Mouse (Mus musculus) WW6 (cell line): ENCODE measurements around the gene Tff3.
A peak's percentile ranks its signal among the peaks of the same experiment; 100 is the strongest.

Source experiments
- DNase-seq: peaks from one replicate; pipeline ENCODE4 v3.0.0-alpha.2; 2013; ENCODE audit warnings: low read depth, low spot score

Tff3 gene

GRCm38 (mm10) chr17:31125548-31126266 is 3.7 kb downstream of the Tff3 start:
- no peak for DNase-seq

GRCm38 (mm10) chr17:31121975-31122374 is 7.5 kb downstream of the Tff3 start:
- no peak for DNase-seq

- DNase-seq, result peak; percentile 48
These were observed 10.0 kb downstream of the Tff3 start for GRCm38 (mm10) chr17:31119429-31119828.

- no peak for DNase-seq
These were observed 11.5 kb downstream of the Tff3 start for GRCm38 (mm10) chr17:31117946-31118345.

GRCm38 (mm10) chr17:31116063-31116462 is 13.4 kb downstream of the Tff3 start:
- no peak for DNase-seq

GRCm38 (mm10) chr17:31113191-31113856 is 16.1 kb downstream of the Tff3 start:
- no peak for DNase-seq

- DNase-seq, result no peak
These were observed 21.1 kb downstream of the Tff3 start for GRCm38 (mm10) chr17:31108388-31108787.

- no peak for DNase-seq
These were observed 25.6 kb downstream of the Tff3 start for GRCm38 (mm10) chr17:31103823-31104222.

GRCm38 (mm10) chr17:31103007-31103570 is 26.4 kb downstream of the Tff3 start:
- DNase-seq, result no peak

- DNase-seq, result no peak
These were observed 30.7 kb downstream of the Tff3 start for GRCm38 (mm10) chr17:31098788-31099187.

- DNase-seq, result no peak
These were observed 32.6 kb downstream of the Tff3 start for GRCm38 (mm10) chr17:31096893-31097292.

GRCm38 (mm10) chr17:31095570-31095969 is 33.9 kb downstream of the Tff3 start:
- DNase-seq, result no peak

- no peak for DNase-seq
These were observed 34.7 kb downstream of the Tff3 start for GRCm38 (mm10) chr17:31094781-31095180.

- no peak for DNase-seq
These were observed 38.3 kb downstream of the Tff3 start for GRCm38 (mm10) chr17:31091023-31091735.

GRCm38 (mm10) chr17:31089848-31090247 is 39.6 kb downstream of the Tff3 start:
- no peak for DNase-seq

GRCm38 (mm10) chr17:31088711-31089110 is 40.7 kb downstream of the Tff3 start:
- DNase-seq, result no peak

GRCm38 (mm10) chr17:31086196-31086595 is 43.2 kb downstream of the Tff3 start:
- no peak for DNase-seq

GRCm38 (mm10) chr17:31085519-31085918 is 43.9 kb downstream of the Tff3 start:
- no peak for DNase-seq

GRCm38 (mm10) chr17:31082296-31083078 is 47.0 kb downstream of the Tff3 start:
- DNase-seq, result no peak

- no peak for DNase-seq
These were observed 50.2 kb downstream of the Tff3 start for GRCm38 (mm10) chr17:31079078-31079840.

GRCm38 (mm10) chr17:31078581-31078980 is 50.9 kb downstream of the Tff3 start:
- no peak for DNase-seq
